Mouse (Mus musculus): ENCODE results near the gene Jarid2.

Jarid2 gene

DNA sequence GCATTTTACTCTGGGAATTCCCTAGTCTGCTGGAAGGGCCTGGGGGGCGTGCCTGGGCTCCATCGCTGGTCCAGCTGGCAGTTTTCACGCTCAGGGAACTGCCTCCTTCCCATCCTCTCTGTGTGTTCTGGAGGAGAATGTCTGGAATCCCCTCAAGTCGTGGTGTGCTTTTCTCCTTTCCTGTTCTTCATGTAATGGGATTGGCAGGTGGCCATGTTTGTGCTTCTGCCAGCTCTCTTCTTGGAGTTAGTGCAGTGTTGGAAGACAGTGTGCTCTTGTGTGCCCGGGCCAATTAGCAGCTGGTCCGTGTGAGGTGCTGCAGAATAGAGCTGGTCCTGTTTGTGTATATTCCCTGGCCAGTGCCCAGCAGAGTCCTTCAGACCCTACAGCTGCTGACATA, 178.4 kb downstream of the Jarid2 start:
- intact Hi-C loops (cut with DNase I) = no loop called here

GRCm38 (mm10) chr13:44908790-44909189, 179.5 kb downstream of the Jarid2 start:
- intact Hi-C loops (cut with DNase I) = no loop called here

DNA sequence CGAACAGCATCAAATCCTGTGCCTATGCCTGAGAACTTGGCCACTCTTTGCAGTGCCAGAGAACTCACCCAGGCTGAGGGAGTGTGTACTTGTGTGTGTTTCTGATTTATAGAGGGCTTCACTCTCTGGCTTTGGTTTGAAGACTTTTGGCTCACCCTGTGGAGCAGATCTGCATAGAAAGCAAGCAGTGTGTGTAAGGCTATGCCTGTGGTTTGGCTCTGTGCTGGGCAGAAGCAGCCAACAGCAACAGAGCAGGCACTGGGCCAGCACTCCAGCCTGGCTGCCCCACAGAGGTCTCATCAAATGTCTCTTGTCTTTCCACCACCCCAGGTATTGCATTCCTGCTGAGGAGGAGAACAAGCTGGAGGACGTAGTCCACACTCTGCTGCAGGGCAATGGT, 183.6 kb downstream of the Jarid2 start:
- intact Hi-C loops (cut with DNase I) = no loop called here

- intact Hi-C loops (cut with DNase I) = no loop called here
Observed at GRCm38 (mm10) chr13:44913560-44913959, 184.3 kb downstream of the Jarid2 start.

GRCm38 (mm10) chr13:44915382-44915781, 186.1 kb downstream of the Jarid2 start:
- intact Hi-C loops (cut with DNase I) = no loop called here

- intact Hi-C loops (cut with DNase I) = no loop called here
Observed at GRCm38 (mm10) chr13:44915945-44916344, 186.7 kb downstream of the Jarid2 start.

- intact Hi-C loops (cut with DNase I) = no loop called here
Observed at GRCm38 (mm10) chr13:44917202-44917601, 187.9 kb downstream of the Jarid2 start.

DNA sequence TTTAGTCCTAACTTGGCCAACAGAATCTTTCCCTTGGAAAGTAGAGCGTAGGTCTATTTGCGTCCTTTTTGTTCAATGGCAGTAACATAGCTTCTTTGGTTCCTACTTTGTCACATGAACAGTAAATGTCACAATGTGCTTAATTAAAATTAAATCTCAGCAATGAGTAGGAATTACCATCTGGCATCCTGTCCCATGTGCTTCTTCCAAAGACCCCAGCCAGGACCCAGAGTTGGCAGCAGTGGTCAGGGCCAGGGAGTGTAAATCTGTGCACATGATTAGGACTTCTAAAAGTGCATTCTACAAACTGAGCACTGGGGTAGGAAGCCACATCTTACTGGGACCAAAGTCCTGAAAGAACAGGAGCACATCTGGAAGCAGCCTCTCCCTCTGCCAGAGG, 189.0 kb downstream of the Jarid2 start:
- intact Hi-C loops (cut with DNase I) = no loop called here

GRCm38 (mm10) chr13:44921095-44921494, 191.8 kb downstream of the Jarid2 start:
- intact Hi-C loops (cut with DNase I) = no loop called here

- intact Hi-C loops (cut with DNase I) = no loop called here
Observed at GRCm38 (mm10) chr13:44921721-44922120, 192.4 kb downstream of the Jarid2 start.

- intact Hi-C loops (cut with DNase I) = no loop called here
Observed at GRCm38 (mm10) chr13:44924042-44924441, 194.8 kb downstream of the Jarid2 start.

- intact Hi-C loops (cut with DNase I) = no loop called here
Observed at GRCm38 (mm10) chr13:44925173-44925572, 195.9 kb downstream of the Jarid2 start.

DNA sequence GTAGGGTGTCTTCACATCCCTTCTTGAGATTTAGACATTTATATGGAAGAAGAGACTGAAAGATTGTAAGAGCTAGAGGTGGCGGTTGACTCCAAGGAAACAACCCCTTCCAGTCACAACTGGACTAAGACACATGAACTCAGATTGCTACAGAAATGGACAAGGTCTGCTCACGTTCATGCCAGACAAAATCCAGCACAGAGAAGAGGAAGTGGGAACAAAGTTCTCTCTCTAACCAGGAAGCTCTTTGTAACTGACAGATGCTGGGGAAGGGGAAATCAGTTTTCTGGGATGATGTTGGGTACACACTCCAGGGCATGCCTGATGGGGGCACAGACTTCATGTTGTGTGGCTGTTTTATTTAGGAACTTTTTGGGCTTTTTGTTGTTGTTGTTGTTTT, 197.0 kb downstream of the Jarid2 start:
- intact Hi-C loops (cut with DNase I) = no loop called here

DNA sequence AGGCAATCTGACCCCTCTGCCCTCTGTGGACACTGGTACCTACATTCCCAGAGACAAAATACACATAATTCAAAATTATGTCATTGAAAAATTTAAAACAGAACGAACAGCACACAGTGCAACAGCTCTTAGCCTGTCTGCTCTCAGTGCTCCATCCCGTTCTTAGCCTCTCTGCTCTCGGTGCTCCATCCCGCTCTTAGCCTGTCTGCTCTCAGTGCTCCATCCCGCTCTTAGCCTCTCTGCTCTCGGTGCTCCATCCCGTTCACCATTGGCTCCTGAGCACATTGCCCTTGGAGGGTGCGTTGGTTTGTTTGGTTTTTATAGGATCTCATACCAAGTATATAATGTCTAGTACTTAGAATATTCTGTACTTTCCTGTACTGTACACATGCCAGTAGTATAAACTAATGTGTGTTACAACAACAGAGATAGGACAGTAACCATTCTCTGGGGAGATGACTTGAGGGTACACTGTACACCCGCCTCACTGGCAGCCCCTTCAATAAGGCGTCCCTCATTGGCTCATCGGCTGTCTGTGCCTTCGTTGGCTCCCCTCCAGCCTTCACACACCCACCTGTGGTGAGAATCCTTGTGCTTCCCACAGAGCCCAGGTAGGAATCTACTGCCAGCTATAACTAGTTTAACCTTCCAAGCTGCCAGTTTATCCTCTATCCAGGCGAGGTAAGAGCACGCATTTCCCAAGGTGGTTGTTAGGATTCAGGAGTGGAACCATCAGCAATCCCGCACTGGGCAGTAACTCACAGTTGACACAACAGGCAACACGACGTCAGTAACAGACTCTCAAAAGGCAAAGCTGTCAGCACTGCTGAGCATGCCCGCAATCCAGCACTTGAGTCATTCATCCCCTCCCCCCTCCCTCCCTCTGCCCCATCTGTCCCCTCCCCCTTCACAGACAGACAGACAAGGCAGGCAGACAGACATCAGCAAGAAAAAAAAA, 203.3 kb downstream of the Jarid2 start:
- intact Hi-C loops (cut with DNase I) = no loop called here

DNA sequence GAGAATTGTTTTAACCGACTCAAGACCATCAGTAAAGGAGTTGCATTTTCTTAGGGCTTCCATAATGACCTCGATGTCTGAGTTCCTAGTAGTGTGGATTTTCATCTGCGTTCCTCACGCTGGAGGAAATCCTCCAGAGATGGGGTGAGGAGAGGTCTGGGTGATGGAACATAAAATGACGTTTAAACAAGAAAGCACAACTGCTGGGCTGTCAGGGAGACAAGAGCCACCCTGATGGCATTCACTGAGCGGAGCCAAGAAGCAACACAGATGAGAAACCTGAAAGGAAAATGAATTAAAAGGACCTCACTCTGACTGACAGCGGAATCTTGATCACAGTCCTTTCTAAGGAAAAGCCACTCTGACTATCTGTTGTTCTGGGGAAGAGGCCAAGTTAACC, 204.3 kb downstream of the Jarid2 start:
- intact Hi-C loops (cut with DNase I) = no loop called here

DNA sequence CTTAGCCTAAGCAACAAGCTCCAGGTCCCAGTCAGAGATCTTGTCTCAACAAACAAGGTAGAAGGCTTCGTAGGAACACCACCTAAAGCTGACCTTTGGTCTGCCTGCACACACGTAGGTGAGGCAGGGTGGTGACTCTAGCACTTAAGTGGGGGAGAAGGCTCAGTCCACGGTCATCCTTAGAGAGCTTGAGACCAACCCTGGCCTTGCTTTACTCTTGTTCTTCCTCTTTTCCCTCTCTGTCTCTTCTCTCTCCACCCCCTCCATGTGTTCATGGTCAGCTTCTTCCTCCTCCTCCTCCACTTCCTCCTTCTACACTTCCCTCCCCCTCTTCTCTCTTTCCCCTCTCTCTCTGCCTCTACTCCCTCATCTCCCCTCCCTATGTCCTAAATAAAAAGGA, 208.4 kb downstream of the Jarid2 start:
- intact Hi-C loops (cut with DNase I) = no loop called here

- intact Hi-C loops (cut with DNase I) = no loop called here
Observed at GRCm38 (mm10) chr13:44939326-44940035, 210.2 kb downstream of the Jarid2 start.

GRCm38 (mm10) chr13:44943618-44944017, 214.3 kb downstream of the Jarid2 start:
- intact Hi-C loops (cut with DNase I) = no loop called here

GRCm38 (mm10) chr13:44946880-44947635, 217.8 kb downstream of the Jarid2 start:
- intact Hi-C loops (cut with DNase I) = no loop called here

GRCm38 (mm10) chr13:44948320-44949250, 219.3 kb downstream of the Jarid2 start:
- intact Hi-C loops (cut with DNase I) = no loop called here
